Mouse (Mus musculus) adrenal gland, postnatal 25 days (tissue): ENCODE results near the gene Fen1. TPM values are rescaled to one million over a fixed set of nuclear protein-coding genes. Genes with fewer than 3 reads are reported as not detected.

Experiments
- microRNA-seq, 2 experiments: library from miRNA; unstranded; fragments of <30 nt; microRNA quantifications; one replicate each; pipeline ENCODE4 v1.2.0; 2021
- total RNA-seq: library from RNA; stranded (reverse); gene quantifications from 2 replicates; pipeline ENCODE4 v1.2.3, GENCODE M21; 2021

The Fen1 gene
- total RNA-seq, 1 experiment from 2014 or later: 17.9 TPM

Small RNA genes within 50 kb of the gene (microRNA-seq; reads per million reads assigned to microRNA genes)
- 0.36 to 0.69 reads per million in 2 experiments for gene Mir6993

Other genes with a start within 250 kb of the Fen1 start
- 2,505 and 2,798 TPM in 2 replicates for gene Fth1, start 223.6 kb downstream of the Fen1 start, total RNA-seq
- 0.97 TPM in 1 of 2 replicates, not detected in the other for gene Best1, start 202.5 kb downstream of the Fen1 start, total RNA-seq
- gene Rab3il1, start 202.5 kb downstream of the Fen1 start, total RNA-seq: 3.5 and 5.8 TPM in 2 replicates
- gene Fads3, start 162.6 kb downstream of the Fen1 start, total RNA-seq: 9.5 and 15.1 TPM in 2 replicates
- gene Fads2, start 102.4 kb downstream of the Fen1 start, total RNA-seq: 1,800 and 1,888 TPM in 2 replicates
- 931 and 942 TPM in 2 replicates for gene Fads1, start 21.3 kb downstream of the Fen1 start, total RNA-seq
- gene Tmem258, start 155 bp downstream of the Fen1 start, total RNA-seq: 141 and 171 TPM in 2 replicates
- gene Myrf, start 36.6 kb upstream of the Fen1 start, total RNA-seq: 0.67 and 1.4 TPM in 2 replicates
- gene Dagla, start 100.7 kb upstream of the Fen1 start, total RNA-seq: 5.5 and 7.3 TPM in 2 replicates
- 21.6 and 27.9 TPM in 2 replicates for gene Syt7, start 184.9 kb upstream of the Fen1 start, total RNA-seq